Mouse (Mus musculus) C2C12 (cell line): ENCODE results near the gene Cflar. TPM values are rescaled to one million over a fixed set of nuclear protein-coding genes. Genes with fewer than 3 reads are reported as not detected.

Experiments
- H3K27me3 ChIP-seq: one replicate; pipeline ENCODE4 v1.6.1; 2011; ENCODE audit not compliant: control insufficient read depth, insufficient read depth, insufficient read length
- H3K36me3 ChIP-seq: one replicate; pipeline ENCODE4 v1.6.1; 2011; ENCODE audit not compliant: control insufficient read depth, insufficient read depth
- H3K4me3 ChIP-seq: one replicate; pipeline ENCODE4 v1.5.1; 2011; ENCODE audit warnings: mild to moderate bottlenecking, control low read depth; ENCODE audit not compliant: poor library complexity, insufficient read depth, severe bottlenecking
- H3K79me2 ChIP-seq: one replicate; pipeline ENCODE4 v1.6.1; 2011; ENCODE audit not compliant: control insufficient read depth, insufficient read depth
- H3K79me3 ChIP-seq: one replicate; pipeline ENCODE4 v1.6.1; 2011; ENCODE audit warnings: low read depth, control low read depth
- H3ac ChIP-seq: one replicate; pipeline ENCODE3; 2011; ENCODE audit warnings: low read depth; ENCODE audit not compliant: control insufficient read depth, insufficient read length
- CEBPB ChIP-seq: IDR thresholded peaks from one replicate; pipeline ENCODE4 v1.6.1; 2011; ENCODE audit warnings: low read depth, mild to moderate bottlenecking, control low read depth, moderate library complexity
- CTCF ChIP-seq: IDR thresholded peaks from one replicate; pipeline ENCODE4 v1.5.1; 2011; ENCODE audit not compliant: control insufficient read depth, insufficient read depth, insufficient read length
- FOSL1 ChIP-seq: IDR thresholded peaks from one replicate; pipeline ENCODE4 v1.8.0; 2011; ENCODE audit warnings: mild to moderate bottlenecking, low read length; ENCODE audit not compliant: poor library complexity, insufficient read depth, severe bottlenecking
- MAX ChIP-seq: IDR thresholded peaks from one replicate; pipeline ENCODE4 v1.6.1; 2011; ENCODE audit warnings: mild to moderate bottlenecking, control low read depth
- MYOD1 ChIP-seq: IDR thresholded peaks from one replicate; pipeline ENCODE4 v1.6.1; 2011; ENCODE audit warnings: low read depth; ENCODE audit not compliant: control insufficient read depth, insufficient read length
- MYOG ChIP-seq: IDR thresholded peaks from one replicate; pipeline ENCODE4 v1.6.1; 2011; ENCODE audit not compliant: control insufficient read depth, insufficient read length; ENCODE audit errors: extremely low read depth
- USF1 ChIP-seq: IDR thresholded peaks from one replicate; pipeline ENCODE4 v1.6.1; 2011; ENCODE audit warnings: low read depth, mild to moderate bottlenecking, control low read depth, moderate library complexity
- polyA plus RNA-seq: library from polyadenylated mRNA; unstranded; fragments of >200 nt; fragmentation: generic; extraction: Trizol; gene quantifications from one replicate; pipeline ENCODE4 v1.2.1, GENCODE M21; 2012; ENCODE audit warnings: missing spikeins

Gene Cflar
- polyA plus RNA-seq, 1 experiment: 23.6 TPM

- H3K27me3 ChIP-seq: no peaks in the 10 kb centered on the region
- no peak overlapping the region for H3K4me3 ChIP-seq
- peaks cover 38% of the 10 kb centered on the region for H3K36me3 ChIP-seq
- TF ChIP-seq MYOD1: no peak
- no peak for TF ChIP-seq MAX
- TF ChIP-seq MYOG: no peak
- no peak for TF ChIP-seq USF1
- no peak for TF ChIP-seq CTCF
- no peak for TF ChIP-seq CEBPB
- TF ChIP-seq FOSL1: no peak
- peaks cover 40% of the 10 kb centered on the region for H3K79me3 ChIP-seq
- H3K79me2 ChIP-seq: peaks cover 96% of the 10 kb centered on the region
- H3ac ChIP-seq: no peak overlapping the region
These were observed 8.8 kb downstream of the Cflar start for GRCm38 (mm10) chr1:58720090-58720489.

- Histone ChIP-seq H3ac (no peak overlapping the region), H3K36me3 (peaks cover 29% of the 10 kb centered on the region), H3K27me3 (no peaks in the 10 kb centered on the region), H3K79me3 (peaks cover 31% of the 10 kb centered on the region), H3K79me2 (peaks cover 95% of the 10 kb centered on the region), H3K4me3 (no peak overlapping the region)
- TF ChIP-seq MYOG (no peak), MAX (no peak)
These were observed 9.7 kb downstream of the Cflar start for GRCm38 (mm10) chr1:58720988-58721387.

- TF ChIP-seq MYOG (no peak), MAX (no peak), MYOD1 (no peak), FOSL1 (no peak), CTCF (no peak), CEBPB (no peak), USF1 (no peak)
- Histone ChIP-seq H3K36me3 (peaks cover 25% of the 10 kb centered on the region), H3K79me3 (peaks cover 27% of the 10 kb centered on the region), H3ac (no peak overlapping the region), H3K27me3 (no peaks in the 10 kb centered on the region), H3K4me3 (no peak overlapping the region), H3K79me2 (peaks cover 88% of the 10 kb centered on the region)
These were observed 11.0 kb downstream of the Cflar start for GRCm38 (mm10) chr1:58722115-58722938.

GRCm38 (mm10) chr1:58723062-58723808 lies 11.9 kb downstream of the Cflar start:
- no peaks in the 10 kb centered on the region for H3K27me3 ChIP-seq
- TF ChIP-seq USF1: no peak
- no peak for TF ChIP-seq FOSL1
- H3K79me3 ChIP-seq: peaks cover 30% of the 10 kb centered on the region
- H3K79me2 ChIP-seq: peaks cover 88% of the 10 kb centered on the region
- H3K4me3 ChIP-seq: no peak overlapping the region
- no peak overlapping the region for H3ac ChIP-seq
- peaks cover 26% of the 10 kb centered on the region for H3K36me3 ChIP-seq

- Histone ChIP-seq H3ac (no peak overlapping the region), H3K4me3 (no peak overlapping the region), H3K79me3 (peaks cover 35% of the 10 kb centered on the region), H3K79me2 (peaks cover 88% of the 10 kb centered on the region), H3K27me3 (no peaks in the 10 kb centered on the region), H3K36me3 (peaks cover 32% of the 10 kb centered on the region)
- TF ChIP-seq CEBPB (no peak), MYOD1 (no peak), FOSL1 (no peak), MYOG (no peak), MAX (no peak), CTCF (no peak), USF1 (no peak)
These were observed 12.6 kb downstream of the Cflar start for GRCm38 (mm10) chr1:58723809-58724405.
